Mouse (Mus musculus) spleen, adult 2 months (tissue): ENCODE results near the gene Sfxn2.

ENCODE experiments used
- CTCF ChIP-seq: fragments of 200-500 bp; IDR thresholded peaks from 2 replicates; pipeline ENCODE4 v1.5.1; 2011; ENCODE audit warnings: mild to moderate bottlenecking, inconsistent platforms; ENCODE audit not compliant: insufficient read depth, insufficient read length, insufficient replicate concordance; ENCODE audit errors: extremely low read depth
- POLR2A ChIP-seq: fragments of 200-500 bp; IDR thresholded peaks from 2 replicates; pipeline ENCODE4 v1.6.1; 2011; ENCODE audit warnings: low read depth, low read length, inconsistent platforms

- TF ChIP-seq CTCF, result no peak
- TF ChIP-seq POLR2A, result no peak
Measured at GRCm38 (mm10) chr19:46628403-46628802, 55.2 kb downstream of the Sfxn2 start.
